Mouse (Mus musculus): ENCODE results near the gene Celf1. TPM values are rescaled to one million over a fixed set of nuclear protein-coding genes. Genes with fewer than 3 reads are reported as not detected.

Gene Celf1
- total and polyA plus RNA-seq, 2 experiments from 2014 or later: 69.5 to 82.5 TPM

- H3K9ac ChIP-seq (replicated peaks; ENCODE audit: low read length, poor library complexity, severe bottlenecking): peak overlapping the region; percentile 97
- DNase-seq (ENCODE audit: low spot score) (peak; percentile 49), ATAC-seq (ENCODE audit: low FRiP score) (peak; percentile 73)
- TF ChIP-seq CTCF (IDR thresholded peaks at IDR 0.05): no peak
- H3K4me1 ChIP-seq (ENCODE audit: insufficient read depth, low read length): 0 out of 2 replicates have a peak, but pooled peaks cover 2% of the 10 kb centered on the region
- no peaks in the 10 kb centered on the region for H3K9me3 ChIP-seq (ENCODE audit: low read length)
- H3K36me3 ChIP-seq (ENCODE audit: insufficient read depth, low read length): peaks cover 23% of the 10 kb centered on the region
- no peaks in the 10 kb centered on the region for H3K27me3 ChIP-seq (ENCODE audit: insufficient read depth, low read length)
- H3K4me3 ChIP-seq (ENCODE audit: low read depth, low read length): peak overlapping the region; percentile 91
- peak overlapping the region; percentile 68 for H3K4me2 ChIP-seq (ENCODE audit: low read depth, low read length, poor library complexity, severe bottlenecking)
- peak overlapping the region; percentile 96 for H3K27ac ChIP-seq (ENCODE audit: low read depth, low read length)
- under 1% methylated on average over 21 of the region's 21 CpGs for WGBS
Measured at GRCm38 (mm10) chr2:90904856-90905224, 35.3 kb upstream of the Celf1 start.

GRCm38 (mm10) chr2:90906721-90907120, 33.5 kb upstream of the Celf1 start:
- DNase-seq (ENCODE audit: low spot score) (no peak), ATAC-seq (ENCODE audit: low FRiP score) (no peak)
- Histone ChIP-seq H3K27me3 (ENCODE audit: insufficient read depth, low read length) (no peaks in the 10 kb centered on the region), H3K4me3 (ENCODE audit: low read depth, low read length) (no peak overlapping the region), H3K4me2 (ENCODE audit: low read depth, low read length, poor library complexity, severe bottlenecking) (no peak overlapping the region), H3K36me3 (ENCODE audit: insufficient read depth, low read length) (peaks cover 38% of the 10 kb centered on the region), H3K9me3 (ENCODE audit: low read length) (no peaks in the 10 kb centered on the region), H3K9ac (replicated peaks; ENCODE audit: low read length, poor library complexity, severe bottlenecking) (no peak overlapping the region), H3K27ac (ENCODE audit: low read depth, low read length) (no peak overlapping the region), H3K4me1 (ENCODE audit: insufficient read depth, low read length) (0 out of 2 replicates have a peak, but pooled peaks cover 2% of the 10 kb centered on the region)
- TF ChIP-seq CTCF (IDR thresholded peaks at IDR 0.05): no peak
- WGBS: 99% methylated on average over 2 of the region's 2 CpGs

DNA sequence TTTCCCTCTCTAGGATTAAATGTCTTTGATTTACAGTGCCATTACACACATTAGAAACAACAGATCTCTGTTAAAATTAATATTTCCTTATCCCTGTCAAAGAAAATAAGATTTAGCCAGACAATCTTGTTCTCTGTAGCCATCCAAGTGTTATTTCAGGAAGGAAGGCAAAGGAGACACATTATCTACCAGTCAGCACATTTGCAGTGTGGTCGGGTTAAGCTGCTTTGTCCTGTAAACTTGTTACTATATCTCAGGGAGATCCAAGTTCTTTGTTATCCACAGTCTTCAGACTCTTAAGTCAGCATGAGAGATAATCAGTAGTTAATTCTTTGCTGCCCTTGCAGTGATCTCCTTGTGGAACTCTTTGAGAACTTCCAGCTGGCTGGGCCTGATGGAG, 29.3 kb upstream of the Celf1 start:
- Histone ChIP-seq H3K27ac (ENCODE audit: low read depth, low read length) (no peak overlapping the region), H3K4me2 (ENCODE audit: low read depth, low read length, poor library complexity, severe bottlenecking) (no peak overlapping the region), H3K4me1 (ENCODE audit: insufficient read depth, low read length) (peaks cover 2% of the 10 kb centered on the region; the same call in 1 of the 2 replicates), H3K36me3 (ENCODE audit: insufficient read depth, low read length) (peaks cover 46% of the 10 kb centered on the region), H3K27me3 (ENCODE audit: insufficient read depth, low read length) (no peaks in the 10 kb centered on the region), H3K4me3 (ENCODE audit: low read depth, low read length) (no peak overlapping the region), H3K9ac (replicated peaks; ENCODE audit: low read length, poor library complexity, severe bottlenecking) (no peak overlapping the region), H3K9me3 (ENCODE audit: low read length) (no peaks in the 10 kb centered on the region)
- TF ChIP-seq CTCF (IDR thresholded peaks at IDR 0.05): no peak
- DNase-seq (ENCODE audit: low spot score) (no peak), ATAC-seq (ENCODE audit: low FRiP score) (no peak)
- WGBS: 88% methylated on average over 1 of the region's 1 CpGs

GRCm38 (mm10) chr2:90911668-90912067, 28.5 kb upstream of the Celf1 start:
- TF ChIP-seq CTCF (IDR thresholded peaks at IDR 0.05): no peak
- Histone ChIP-seq H3K27me3 (ENCODE audit: insufficient read depth, low read length) (no peaks in the 10 kb centered on the region), H3K9ac (replicated peaks; ENCODE audit: low read length, poor library complexity, severe bottlenecking) (no peak overlapping the region), H3K9me3 (ENCODE audit: low read length) (no peaks in the 10 kb centered on the region), H3K4me1 (ENCODE audit: insufficient read depth, low read length) (peaks cover 7% of the 10 kb centered on the region; the same call in 1 of the 2 replicates), H3K4me2 (ENCODE audit: low read depth, low read length, poor library complexity, severe bottlenecking) (no peak overlapping the region), H3K27ac (ENCODE audit: low read depth, low read length) (no peak overlapping the region), H3K36me3 (ENCODE audit: insufficient read depth, low read length) (peaks cover 42% of the 10 kb centered on the region), H3K4me3 (ENCODE audit: low read depth, low read length) (no peak overlapping the region)
- no peak for DNase-seq (ENCODE audit: low spot score)
- 75% methylated on average over 1 of the region's 1 CpGs for WGBS
- no peak for ATAC-seq (ENCODE audit: low FRiP score)

DNA sequence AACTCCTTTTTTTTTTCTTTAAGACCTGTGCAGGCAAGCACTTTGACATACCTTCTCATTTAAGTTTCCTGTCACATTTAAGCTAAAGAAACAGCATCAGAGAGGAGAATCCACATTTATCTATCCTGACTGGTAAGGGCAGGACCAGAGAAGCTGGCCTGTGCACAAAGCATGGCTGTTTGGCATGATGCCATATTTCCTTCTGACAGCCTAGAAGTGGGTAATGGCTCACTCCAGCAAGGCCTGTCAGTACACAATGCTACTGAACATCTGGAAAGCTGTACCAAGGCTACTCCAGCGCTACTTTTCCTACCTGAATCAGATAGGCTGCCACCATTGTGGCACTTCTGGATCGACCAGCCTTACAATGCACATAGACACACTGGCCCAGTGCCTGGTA, 26.5 kb upstream of the Celf1 start:
- TF ChIP-seq CTCF (IDR thresholded peaks at IDR 0.05): no peak
- Histone ChIP-seq H3K4me1 (ENCODE audit: insufficient read depth, low read length) (peaks cover 7% of the 10 kb centered on the region; the same call in 1 of the 2 replicates), H3K9me3 (ENCODE audit: low read length) (no peaks in the 10 kb centered on the region), H3K36me3 (ENCODE audit: insufficient read depth, low read length) (peaks cover 35% of the 10 kb centered on the region), H3K9ac (replicated peaks; ENCODE audit: low read length, poor library complexity, severe bottlenecking) (no peak overlapping the region), H3K27ac (ENCODE audit: low read depth, low read length) (no peak overlapping the region), H3K27me3 (ENCODE audit: insufficient read depth, low read length) (no peaks in the 10 kb centered on the region), H3K4me3 (ENCODE audit: low read depth, low read length) (no peak overlapping the region), H3K4me2 (ENCODE audit: low read depth, low read length, poor library complexity, severe bottlenecking) (no peak overlapping the region)
- WGBS: 74% methylated on average over 2 of the region's 2 CpGs
- ATAC-seq (ENCODE audit: low FRiP score): no peak
- DNase-seq (ENCODE audit: low spot score): peak; percentile 64

DNA sequence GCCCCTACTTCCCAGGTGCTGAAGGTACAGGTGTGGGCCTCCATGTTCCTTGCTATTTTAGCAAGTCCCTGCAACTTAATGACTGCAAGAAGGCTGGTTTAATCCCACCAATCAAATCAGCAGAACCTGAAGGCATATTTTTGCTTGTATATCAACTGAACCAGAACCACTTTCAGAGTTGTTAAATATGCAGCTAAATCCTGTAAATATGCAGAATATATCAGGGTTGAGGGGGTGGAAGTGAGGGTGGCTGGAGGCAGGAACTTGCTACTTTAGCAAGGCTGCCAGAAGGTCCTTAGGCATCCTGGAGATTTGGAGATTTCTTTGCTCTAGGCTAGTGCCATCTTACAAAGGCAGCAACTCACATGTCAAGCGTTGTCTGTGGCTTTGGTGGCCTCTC, 24.7 kb upstream of the Celf1 start:
- Histone ChIP-seq H3K27ac (ENCODE audit: low read depth, low read length) (no peak overlapping the region), H3K36me3 (ENCODE audit: insufficient read depth, low read length) (peaks cover 20% of the 10 kb centered on the region), H3K9me3 (ENCODE audit: low read length) (no peaks in the 10 kb centered on the region), H3K9ac (replicated peaks; ENCODE audit: low read length, poor library complexity, severe bottlenecking) (peak overlapping the region; percentile 36), H3K4me1 (ENCODE audit: insufficient read depth, low read length) (peaks cover 7% of the 10 kb centered on the region; the same call in 1 of the 2 replicates), H3K4me3 (ENCODE audit: low read depth, low read length) (no peak overlapping the region), H3K27me3 (ENCODE audit: insufficient read depth, low read length) (no peaks in the 10 kb centered on the region), H3K4me2 (ENCODE audit: low read depth, low read length, poor library complexity, severe bottlenecking) (peak overlapping the region; percentile 10; the same call in 1 of the 2 replicates)
- 36% methylated on average over 1 of the region's 1 CpGs for WGBS
- DNase-seq (ENCODE audit: low spot score) (no peak), ATAC-seq (ENCODE audit: low FRiP score) (no peak)
- no peak for TF ChIP-seq CTCF (IDR thresholded peaks at IDR 0.05)
